Mouse (Mus musculus) liver, embryonic 14.5 days (tissue): Measurements from ENCODE around the gene Prrc2b. TPM values are rescaled to one million over a fixed set of nuclear protein-coding genes. Genes with fewer than 3 reads are reported as not detected.

Source experiments
- ATAC-seq: fragments of 200-750 bp; cut with Nextera tagmentation; 2 replicates; pipeline ENCODE4 v1.8.0; 2017; ENCODE audit warnings: moderate number of reproducible peaks, mild to moderate bottlenecking, moderate library complexity; ENCODE audit not compliant: insufficient read depth
- DNase-seq, 3 experiments: peaks; one replicate each; pipeline ENCODE4 v3.0.0-alpha.2; 2012 to 2013; ENCODE audit warnings: low read depth in 3 of 3, low spot score in 3 of 3
- H3K27ac ChIP-seq: fragments of 300-500 bp; sonication (generic); 2 replicates; pipeline ENCODE4 v1.5.1; 2014; ENCODE audit warnings: moderate library complexity, mild to moderate bottlenecking, control low read depth, inconsistent platforms
- H3K27me3 ChIP-seq: fragments of 300-500 bp; sonication (generic); 2 replicates; pipeline ENCODE4 v1.6.1; 2014; ENCODE audit warnings: mild to moderate bottlenecking, low read length, moderate library complexity; ENCODE audit not compliant: control insufficient read depth, insufficient read depth
- H3K36me3 ChIP-seq: fragments of 300-500 bp; sonication (generic); replicated peaks from 2 replicates; pipeline ENCODE4 v1.6.1; 2014; ENCODE audit warnings: low read depth; ENCODE audit not compliant: control insufficient read depth, insufficient read depth
- H3K4me1 ChIP-seq, 2 experiments: fragments of 200-500 bp in 1 of 2; fragments of 300-500 bp in 1 of 2; sonication (generic) in 1 of 2; replicated peaks; 2 replicates each; pipeline ENCODE4 v1.6.1; 2012 to 2014; ENCODE audit warnings: antibody characterized with exemption in 1 of 2, inconsistent platforms in 1 of 2, low read length in 1 of 2; ENCODE audit not compliant: control insufficient read depth in 2 of 2, insufficient read depth in 2 of 2
- H3K4me2 ChIP-seq: fragments of 300-500 bp; sonication (generic); 2 replicates; pipeline ENCODE4 v1.6.1; 2014; ENCODE audit warnings: low read depth, mild to moderate bottlenecking, control low read depth, moderate library complexity
- H3K4me3 ChIP-seq, 2 experiments: fragments of 200-500 bp in 1 of 2; fragments of 300-500 bp in 1 of 2; sonication (generic) in 1 of 2; 2 replicates each; pipeline ENCODE4 v1.5.1; 2012 to 2014; ENCODE audit warnings: low read depth in 2 of 2, low read length in 2 of 2, mild to moderate bottlenecking in 2 of 2, control low read depth in 1 of 2, inconsistent platforms in 1 of 2, moderate library complexity in 1 of 2; ENCODE audit not compliant: insufficient read depth in 1 of 2
- H3K9ac ChIP-seq: fragments of 300-500 bp; sonication (generic); replicated peaks from 2 replicates; pipeline ENCODE4 v1.6.1; 2014; ENCODE audit warnings: mild to moderate bottlenecking, control low read depth, moderate library complexity
- H3K9me3 ChIP-seq: fragments of 300-500 bp; sonication (generic); 2 replicates; pipeline ENCODE4 v1.6.1; 2016; ENCODE audit warnings: low read length, mixed read lengths; ENCODE audit not compliant: control insufficient read depth
- CTCF ChIP-seq: IDR thresholded peaks from 2 replicates; pipeline ENCODE4 v1.5.1; 2016; ENCODE audit warnings: antibody characterized with exemption, low read depth, control low read depth
- EP300 ChIP-seq: IDR thresholded peaks from 2 replicates; pipeline ENCODE4 v1.6.1; 2016; ENCODE audit warnings: antibody characterized with exemption, low read depth
- WGBS: fragments of 180-500 bp; shearing (Covaris S2); extraction: QIAGEN DNeasy Blood & Tissue Kit; methylation state at CpG from one replicate; pipeline ENCODE4 v1.1.7; 2014; ENCODE audit not compliant: insufficient replicate concordance; 5-methylcytosine and 5-hydroxymethylcytosine counted together
- polyA plus RNA-seq, 2 experiments: library from polyadenylated mRNA; depleted of rRNA in 1 of 2; stranded (reverse) in 1 of 2; unstranded in 1 of 2; fragments of >200 nt; fragmentation: Nextera tagmentation in 1 of 2; extraction: Ambion mirVana in 1 of 2; gene quantifications; 2 replicates each; pipeline versions ENCODE4 v1.2.1 to v1.2.3; 2012 to 2014

Gene Prrc2b
- polyA plus RNA-seq, 2 experiments, result 6.2 to 7.6 TPM

DNA sequence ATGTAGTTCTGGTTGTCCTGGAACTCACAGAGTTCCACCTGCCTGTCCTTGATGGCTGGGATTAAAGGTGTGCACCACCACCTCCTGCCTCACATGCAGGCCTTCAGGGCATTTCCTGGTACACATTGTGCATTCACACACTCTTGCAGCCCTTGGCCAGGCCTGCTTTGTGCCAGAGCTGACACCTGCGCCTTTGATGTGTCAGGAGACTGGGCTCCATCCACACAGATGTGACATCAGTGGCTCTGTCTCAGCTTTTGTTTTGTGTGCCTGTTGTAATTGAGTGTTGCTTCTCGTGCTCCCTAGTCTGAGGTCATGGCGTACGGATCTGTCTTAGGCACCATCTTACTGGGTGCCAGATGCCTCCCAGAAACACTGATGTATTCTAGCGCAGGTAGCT, 30.5 kb downstream of the Prrc2b start:
- Histone ChIP-seq H3K36me3 (peaks cover 9% of the 10 kb centered on the region; the same call in 1 of the 2 replicates), H3K4me3 (no peak overlapping the region), H3K9me3 (no peaks in the 10 kb centered on the region), H3K9ac (no peak overlapping the region), H3K27ac (no peak overlapping the region), H3K27me3 (no peaks in the 10 kb centered on the region), H3K4me1 (peaks cover 0 to 3% of the 10 kb centered on the region in 2 experiments; a peak in 1 of 4 replicates), H3K4me2 (no peak overlapping the region)
- ATAC-seq (no peak), DNase-seq (no peak)
- 75% methylated on average over 5 of the region's 5 CpGs for WGBS
- TF ChIP-seq CTCF (no peak), EP300 (no peak)

DNA sequence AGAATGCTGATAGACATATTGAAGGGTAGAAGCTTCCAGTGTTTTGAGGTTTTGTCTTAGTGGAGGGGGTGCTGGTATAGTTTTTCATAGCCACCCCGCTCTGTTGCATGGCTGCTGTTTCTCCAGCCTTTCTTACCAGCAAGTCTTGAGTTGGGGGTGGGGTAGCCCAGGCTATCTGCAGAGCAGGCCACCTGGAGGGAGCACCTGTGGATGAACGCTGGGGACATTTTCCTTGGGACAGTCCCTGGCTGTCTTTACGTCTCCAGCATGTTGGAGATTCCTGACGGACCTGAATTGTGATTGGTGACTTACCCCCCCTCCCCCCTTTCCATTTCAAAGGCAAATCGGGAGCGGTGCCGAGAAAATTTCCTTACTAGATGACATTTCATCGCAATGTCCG, 31.2 kb downstream of the Prrc2b start:
- Histone ChIP-seq H3K4me3 (no peak overlapping the region), H3K4me2 (no peak overlapping the region), H3K36me3 (peaks cover 12% of the 10 kb centered on the region), H3K9me3 (no peaks in the 10 kb centered on the region), H3K4me1 (peaks cover 0 to 3% of the 10 kb centered on the region in 2 experiments; a peak in 1 of 4 replicates), H3K9ac (no peak overlapping the region), H3K27me3 (no peaks in the 10 kb centered on the region), H3K27ac (no peak overlapping the region)
- WGBS, result 82% methylated on average over 9 of the region's 9 CpGs
- no peak for ATAC-seq
- no peak for TF ChIP-seq EP300
- no peak for TF ChIP-seq CTCF
- no peak for DNase-seq

DNA sequence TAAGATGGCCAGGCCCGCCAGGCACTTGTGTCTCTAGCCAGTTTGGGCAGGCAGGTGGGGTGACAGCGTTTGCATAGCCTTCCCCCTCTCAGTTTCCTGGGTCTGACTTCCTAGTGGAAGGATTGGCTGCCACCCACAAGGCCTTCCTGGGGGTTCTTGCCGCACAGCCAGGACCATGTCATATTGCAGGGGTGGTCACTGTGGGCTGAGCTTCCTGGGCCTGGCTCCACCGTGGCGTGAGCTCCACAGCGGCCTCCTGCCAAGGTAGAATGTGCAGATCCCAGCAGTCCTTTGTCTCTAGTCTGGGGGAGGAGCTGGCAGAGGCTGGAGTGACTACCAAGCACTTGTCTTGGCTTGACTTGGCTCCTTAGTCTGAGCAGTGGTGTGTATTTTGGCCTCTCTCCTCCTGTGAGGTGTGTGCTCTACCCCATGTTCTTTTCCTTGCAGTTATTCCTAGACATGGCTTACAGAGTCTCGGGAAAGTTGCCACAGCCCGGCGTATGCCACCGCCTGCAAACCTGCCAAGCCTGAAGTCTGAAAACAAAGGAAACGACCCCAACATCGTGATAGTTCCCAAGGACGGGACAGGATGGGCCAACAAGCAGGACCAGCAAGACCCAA, 31.9 kb downstream of the Prrc2b start:
- Histone ChIP-seq H3K4me2 (no peak overlapping the region), H3K4me1 (peaks cover 0 to 3% of the 10 kb centered on the region in 2 experiments; a peak in 1 of 4 replicates), H3K4me3 (no peak overlapping the region), H3K9me3 (no peaks in the 10 kb centered on the region), H3K27me3 (no peaks in the 10 kb centered on the region), H3K9ac (no peak overlapping the region), H3K27ac (no peak overlapping the region), H3K36me3 (peaks cover 17% of the 10 kb centered on the region)
- TF ChIP-seq CTCF (no peak), EP300 (no peak)
- ATAC-seq (no peak), DNase-seq (no peak)
- 81% methylated on average over 13 of the region's 13 CpGs for WGBS

DNA sequence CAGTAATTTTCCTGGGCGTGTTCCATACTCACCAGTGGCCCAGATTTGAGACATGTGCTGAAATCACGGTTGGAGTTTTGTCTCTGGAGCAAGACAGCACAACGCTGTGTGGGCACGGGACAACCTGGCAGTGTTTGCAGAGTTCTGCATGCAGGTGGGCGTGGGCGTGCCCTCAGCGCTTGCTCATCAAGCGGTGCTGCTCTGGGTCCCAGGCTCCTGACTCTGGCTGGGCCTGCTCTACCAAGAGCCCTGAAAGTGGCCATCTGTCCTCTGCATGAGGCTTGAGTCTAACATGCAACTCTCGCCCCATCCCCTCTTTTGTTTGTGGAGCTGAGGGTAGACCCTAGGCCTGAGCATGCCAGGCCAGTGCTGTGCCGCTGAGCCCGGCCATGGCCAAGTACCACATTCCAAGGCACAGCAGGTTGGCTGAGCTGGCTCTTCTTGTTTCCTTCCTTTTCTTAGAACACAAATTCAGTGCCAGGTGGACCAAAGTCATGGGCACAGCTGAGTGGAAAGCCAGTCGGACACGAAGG, 36.2 kb downstream of the Prrc2b start:
- Histone ChIP-seq H3K9me3 (no peaks in the 10 kb centered on the region), H3K36me3 (peaks cover 17% of the 10 kb centered on the region), H3K9ac (no peak overlapping the region), H3K4me2 (no peak overlapping the region), H3K27me3 (no peaks in the 10 kb centered on the region), H3K4me3 (no peak overlapping the region), H3K27ac (no peak overlapping the region), H3K4me1 (no peaks in the 10 kb centered on the region)
- no peak for TF ChIP-seq CTCF
- no peak for ATAC-seq
- DNase-seq, result no peak
- 82% methylated on average over 13 of the region's 13 CpGs for WGBS

DNA sequence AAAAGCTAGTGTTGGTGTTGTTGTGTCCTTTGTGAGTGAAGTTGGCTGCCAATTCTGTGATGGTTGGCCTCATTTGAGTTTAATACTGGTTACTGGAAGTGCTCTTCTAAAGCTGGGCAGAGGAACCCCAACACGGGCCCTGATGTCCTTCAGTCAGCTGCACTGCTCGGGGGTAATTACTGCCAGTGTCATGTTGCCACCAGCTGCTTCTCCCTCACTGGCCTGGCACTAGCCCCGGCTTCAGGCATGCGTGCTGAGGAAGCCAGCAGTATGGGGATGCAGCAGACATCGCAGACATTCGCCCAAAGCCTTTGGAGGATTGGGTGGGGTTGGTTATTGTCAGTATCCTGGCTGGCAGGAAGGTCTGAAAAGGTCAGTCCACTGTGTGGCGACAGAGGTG, 36.8 kb downstream of the Prrc2b start:
- H3K36me3 ChIP-seq, result peaks cover 17% of the 10 kb centered on the region
- H3K4me1 ChIP-seq, result no peaks in the 10 kb centered on the region
- TF ChIP-seq EP300 (no peak), CTCF (no peak)
- 83% methylated on average over 7 of the region's 7 CpGs for WGBS
- no peak overlapping the region for H3K27ac ChIP-seq
- DNase-seq, result no peak
- H3K4me3 ChIP-seq, result no peak overlapping the region
- no peak for ATAC-seq
- H3K9me3 ChIP-seq, result no peaks in the 10 kb centered on the region
- no peak overlapping the region for H3K4me2 ChIP-seq
- H3K27me3 ChIP-seq, result no peaks in the 10 kb centered on the region
- H3K9ac ChIP-seq, result no peak overlapping the region
